Mouse (Mus musculus): ENCODE data around the gene Cd36. TPM values are rescaled to one million over a fixed set of nuclear protein-coding genes. Genes with fewer than 3 reads are reported as not detected.

Cd36 gene
- polyA plus RNA-seq, 1 experiment from 2014 or later: 3.2 TPM

- Histone ChIP-seq H3K4me1 (no peaks in the 10 kb centered on the region), H3K36me3 (no peaks in the 10 kb centered on the region), H3K27ac (no peak overlapping the region), H3K4me3 (no peak overlapping the region), H3K9ac (no peak overlapping the region), H3K9me3 (no peaks in the 10 kb centered on the region), H3K27me3 (replicated peaks) (no peaks in the 10 kb centered on the region), H3K4me2 (replicated peaks) (no peak overlapping the region)
- no peak for ATAC-seq (ENCODE audit: low FRiP score, low read depth)
- 34% methylated on average over 5 of the region's 5 CpGs for WGBS
These were observed 141.5 kb downstream of the Cd36 start for GRCm38 (mm10) chr5:17747143-17747542.

GRCm38 (mm10) chr5:17746520-17746919 lies 142.1 kb downstream of the Cd36 start:
- H3K4me1 ChIP-seq: no peaks in the 10 kb centered on the region
- H3K4me2 ChIP-seq (replicated peaks): no peak overlapping the region
- no peaks in the 10 kb centered on the region for H3K36me3 ChIP-seq
- H3K4me3 ChIP-seq: no peak overlapping the region
- H3K27me3 ChIP-seq (replicated peaks): no peaks in the 10 kb centered on the region
- no peak for ATAC-seq (ENCODE audit: low FRiP score, low read depth)
- H3K9me3 ChIP-seq: no peaks in the 10 kb centered on the region
- no peak overlapping the region for H3K27ac ChIP-seq
- H3K9ac ChIP-seq: no peak overlapping the region

GRCm38 (mm10) chr5:17739805-17740204 lies 148.8 kb downstream of the Cd36 start:
- Histone ChIP-seq H3K27ac (no peak overlapping the region), H3K36me3 (no peaks in the 10 kb centered on the region), H3K27me3 (replicated peaks) (no peaks in the 10 kb centered on the region), H3K9me3 (no peaks in the 10 kb centered on the region), H3K4me2 (replicated peaks) (no peak overlapping the region), H3K4me1 (no peaks in the 10 kb centered on the region), H3K4me3 (no peak overlapping the region), H3K9ac (no peak overlapping the region)
- WGBS: 64% methylated on average over 3 of the region's 3 CpGs
- no peak for ATAC-seq (ENCODE audit: low FRiP score, low read depth)

Other genes with a start within 250 kb of the Cd36 start
- 2.4 and 2.8 TPM in 2 replicates for gene Gnat3, start 73.7 kb upstream of the Cd36 start, polyA plus RNA-seq (2016; fragmentation: Nextera tagmentation; extraction: Ambion mirVana)